Mouse (Mus musculus) kidney, postnatal 10 days (tissue): ENCODE measurements around the gene Auts2.

ENCODE experiments used
- DNase-seq: peaks from one replicate; pipeline ENCODE4 v3.0.0; 2021; ENCODE audit warnings: mixed read lengths

Auts2 gene

GRCm38 (mm10) chr5:132445213-132445954 is 97.8 kb downstream of the Auts2 start:
- DNase-seq, result no peak

- no peak for DNase-seq
Measured at GRCm38 (mm10) chr5:132442948-132443347, 100.2 kb downstream of the Auts2 start.

GRCm38 (mm10) chr5:132438414-132438813 is 104.7 kb downstream of the Auts2 start:
- DNase-seq, result no peak

- DNase-seq, result peak; percentile 23
Measured at GRCm38 (mm10) chr5:132437994-132438393, 105.2 kb downstream of the Auts2 start.

- no peak for DNase-seq
Measured at GRCm38 (mm10) chr5:132437478-132437877, 105.7 kb downstream of the Auts2 start.

- peak; percentile 39 for DNase-seq
Measured at GRCm38 (mm10) chr5:132436901-132437300, 106.2 kb downstream of the Auts2 start.

- no peak for DNase-seq
Measured at GRCm38 (mm10) chr5:132436473-132436872, 106.7 kb downstream of the Auts2 start.

GRCm38 (mm10) chr5:132435401-132435800 is 107.7 kb downstream of the Auts2 start:
- no peak for DNase-seq

GRCm38 (mm10) chr5:132433377-132434115 is 109.6 kb downstream of the Auts2 start:
- no peak for DNase-seq

GRCm38 (mm10) chr5:132429363-132429762 is 113.8 kb downstream of the Auts2 start:
- no peak for DNase-seq

GRCm38 (mm10) chr5:132426342-132426741 is 116.8 kb downstream of the Auts2 start:
- no peak for DNase-seq

GRCm38 (mm10) chr5:132425792-132426309 is 117.3 kb downstream of the Auts2 start:
- no peak for DNase-seq

GRCm38 (mm10) chr5:132410338-132410852 is 132.7 kb downstream of the Auts2 start:
- DNase-seq, result no peak

GRCm38 (mm10) chr5:132408892-132409575 is 134.1 kb downstream of the Auts2 start:
- DNase-seq, result no peak

GRCm38 (mm10) chr5:132400556-132400955 is 142.6 kb downstream of the Auts2 start:
- no peak for DNase-seq

GRCm38 (mm10) chr5:132399486-132399885 is 143.7 kb downstream of the Auts2 start:
- DNase-seq, result no peak

GRCm38 (mm10) chr5:132395922-132396321 is 147.2 kb downstream of the Auts2 start:
- DNase-seq, result no peak

GRCm38 (mm10) chr5:132394800-132395575 is 148.2 kb downstream of the Auts2 start:
- DNase-seq, result no peak

GRCm38 (mm10) chr5:132391831-132392763 is 151.0 kb downstream of the Auts2 start:
- DNase-seq, result peak; percentile 44

GRCm38 (mm10) chr5:132388746-132389145 is 154.4 kb downstream of the Auts2 start:
- no peak for DNase-seq

- DNase-seq, result no peak
Measured at GRCm38 (mm10) chr5:132385244-132385855, 157.8 kb downstream of the Auts2 start.
